Mouse (Mus musculus): ENCODE data around the gene Cacna1d.
A peak's percentile ranks its signal among the peaks of the same experiment; 100 is the strongest.

GRCm38 (mm10) chr14:30048049-30048448, 443.2 kb downstream of the Cacna1d start:
- TF ChIP-seq POLR2A (IDR thresholded peaks at IDR 0.05; ENCODE audit: borderline replicate concordance, low read depth, low read length) (no peak), CTCF (IDR thresholded peaks at IDR 0.05; ENCODE audit: low read depth, low read length) (peak; percentile 42; the same call in 1 of the 2 replicates)
